Mouse (Mus musculus): ENCODE data around the gene Il31. TPM values are rescaled to one million over a fixed set of nuclear protein-coding genes. Genes with fewer than 3 reads are reported as not detected.

The Il31 gene
- polyA plus RNA-seq, 1 experiment from 2014 or later: not detected

Small RNAs within 50 kb of the gene (microRNA-seq; reads per million reads assigned to microRNA genes)
- gene Mir7647: not detected

Other genes with a start within 250 kb of the Il31 start
- gene Wdr66, start 237.4 kb downstream of the Il31 start, polyA plus RNA-seq (2014; fragmentation: Nextera tagmentation; extraction: Ambion mirVana): 2.0 and 2.9 TPM in 2 replicates
- gene Bcl7a, start 145.7 kb downstream of the Il31 start, polyA plus RNA-seq (2014; fragmentation: Nextera tagmentation; extraction: Ambion mirVana): 12.1 and 12.8 TPM in 2 replicates
- 12.6 and 13.6 TPM in 2 replicates for gene Mlxip, start 94.7 kb downstream of the Il31 start, polyA plus RNA-seq (2014; fragmentation: Nextera tagmentation; extraction: Ambion mirVana)
- gene Lrrc43, start 184 bp downstream of the Il31 start, polyA plus RNA-seq (2014; fragmentation: Nextera tagmentation; extraction: Ambion mirVana): not detected in 2 replicates
- 0.40 and 0.41 TPM in 2 replicates for gene B3gnt4, start 21.0 kb upstream of the Il31 start, polyA plus RNA-seq (2014; fragmentation: Nextera tagmentation; extraction: Ambion mirVana)
- 100 and 104 TPM in 2 replicates for gene Diablo, start 34.7 kb upstream of the Il31 start, polyA plus RNA-seq (2014; fragmentation: Nextera tagmentation; extraction: Ambion mirVana)
- 0.31 and 0.57 TPM in 2 replicates for gene Gm49027, start 36.0 kb upstream of the Il31 start, polyA plus RNA-seq (2014; fragmentation: Nextera tagmentation; extraction: Ambion mirVana)
- 23.7 and 26.2 TPM in 2 replicates for gene Vps33a, start 83.5 kb upstream of the Il31 start, polyA plus RNA-seq (2014; fragmentation: Nextera tagmentation; extraction: Ambion mirVana)
- 48.0 and 50.5 TPM in 2 replicates for gene Clip1, start 195.1 kb upstream of the Il31 start, polyA plus RNA-seq (2014; fragmentation: Nextera tagmentation; extraction: Ambion mirVana)
- gene Zcchc8, start 231.6 kb upstream of the Il31 start, polyA plus RNA-seq (2014; fragmentation: Nextera tagmentation; extraction: Ambion mirVana): 57.0 and 63.1 TPM in 2 replicates

Measured in heart, embryonic 14.5 days (tissue).